Mouse (Mus musculus): Measurements from ENCODE around the gene Zfp974.
"Not testable (repeated sequence)": the region's sequence is repeated elsewhere in the genome, so short reads cannot be mapped to it uniquely, and the experiment has no call there.

The Zfp974 gene

GRCm38 (mm10) chr7:27928818-27929695 is at the start of gene Zfp974:
Zfp974 (minus strand) TSS chr7:27929460.
- peak; percentile 90 for DNase-seq

GRCm38 (mm10) chr7:27949451-27949850 is 20.2 kb upstream of the Zfp974 start:
- not testable (repeated sequence) for DNase-seq

GRCm38 (mm10) chr7:27941869-27942268 is 12.6 kb upstream of the Zfp974 start:
- peak; percentile 32 for DNase-seq

GRCm38 (mm10) chr7:27933800-27934158 is 4.5 kb upstream of the Zfp974 start:
- not testable (repeated sequence) for DNase-seq

GRCm38 (mm10) chr7:27933050-27933799 is 4.0 kb upstream of the Zfp974 start:
- peak; percentile 8 for DNase-seq

GRCm38 (mm10) chr7:27927041-27927440 is 2.2 kb downstream of the Zfp974 start:
- DNase-seq, result not testable (repeated sequence)

- not testable (repeated sequence) for DNase-seq
Measured at GRCm38 (mm10) chr7:27910952-27911351, 18.3 kb downstream of the Zfp974 start.

GRCm38 (mm10) chr7:27905061-27905848 is 24.0 kb downstream of the Zfp974 start:
- no peak for DNase-seq

- no peak for DNase-seq
Measured at GRCm38 (mm10) chr7:27900601-27901000, 28.7 kb downstream of the Zfp974 start.

- DNase-seq, result no peak
Measured at GRCm38 (mm10) chr7:27881721-27882120, 47.5 kb downstream of the Zfp974 start.

GRCm38 (mm10) chr7:27862578-27862977 is 66.7 kb downstream of the Zfp974 start:
- not testable (repeated sequence) for DNase-seq

GRCm38 (mm10) chr7:27860396-27861235 is 68.6 kb downstream of the Zfp974 start:
- peak; percentile 86 for DNase-seq

- DNase-seq, result no peak
Measured at GRCm38 (mm10) chr7:27859301-27860251, 69.7 kb downstream of the Zfp974 start.

All from retina, postnatal 1 day (tissue).